Mouse (Mus musculus): ENCODE data around the gene Pde11a.

DNA sequence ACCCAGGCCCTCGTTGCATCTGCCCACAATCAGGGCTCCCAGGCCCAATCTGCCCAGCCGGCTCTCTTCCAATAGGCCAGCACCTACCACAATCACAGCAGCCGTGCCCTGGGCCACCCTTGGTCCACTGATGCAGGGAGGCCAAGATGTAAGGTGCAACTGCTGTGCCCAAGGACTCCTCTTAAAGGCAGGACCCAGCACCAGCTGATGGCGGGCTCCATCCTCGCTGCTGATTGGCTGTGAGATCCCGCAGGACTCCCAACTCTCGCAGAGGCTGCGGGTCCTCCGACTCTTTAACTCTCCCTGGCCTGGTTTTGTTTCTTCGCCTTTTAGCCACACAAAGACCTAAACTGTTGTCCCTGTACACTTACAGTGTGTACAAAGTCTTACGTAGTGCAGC, 21.7 kb upstream of the Pde11a start, which contains the start of gene Cyct:
- TF ChIP-seq CTCF (IDR thresholded peaks at IDR 0.05; ENCODE audit: insufficient read depth, low read depth, low read length) (no peak), POLR2A (IDR thresholded peaks at IDR 0.05; ENCODE audit: insufficient read depth, low read depth, low read length) (no peak)

Data from olfactory bulb, adult 2 months (tissue).